Mouse (Mus musculus): Measurements from ENCODE around the gene Shld2. TPM values are rescaled to one million over a fixed set of nuclear protein-coding genes. Genes with fewer than 3 reads are reported as not detected.

The Shld2 gene
- total RNA-seq, 2 experiments from 2014 or later = 10.7 to 11.8 TPM

GRCm38 (mm10) chr14:34223362-34223898 lies 86.9 kb downstream of the Shld2 start:
- no peak for DNase-seq
- intact Hi-C loops (cut with DNase I) = no loop called here
- Histone ChIP-seq H3K27ac (no peak overlapping the region), H3K4me3 (no peak overlapping the region)
- no peak for TF ChIP-seq CTCF (IDR thresholded peaks at IDR 0.05)

- intact Hi-C loops (cut with DNase I) = no loop called here
- Histone ChIP-seq H3K4me3 (no peak overlapping the region), H3K27ac (no peak overlapping the region)
- TF ChIP-seq CTCF (IDR thresholded peaks at IDR 0.05) = no peak
- peak; percentile 27 for DNase-seq
These were observed 88.7 kb downstream of the Shld2 start for GRCm38 (mm10) chr14:34221416-34222077.

- no peak for DNase-seq
- TF ChIP-seq CTCF (IDR thresholded peaks at IDR 0.05) = no peak
- Histone ChIP-seq H3K4me3 (peak overlapping the region; percentile 58), H3K27ac (peak overlapping the region; percentile 16; the same call in 1 of the 2 replicates)
- intact Hi-C loops (cut with DNase I) = no loop called here
These were observed 89.9 kb downstream of the Shld2 start for GRCm38 (mm10) chr14:34220426-34220825.

GRCm38 (mm10) chr14:34219786-34220198 lies 90.5 kb downstream of the Shld2 start:
- intact Hi-C loops (cut with DNase I) = no loop called here
- no peak for DNase-seq
- no peak for TF ChIP-seq CTCF (IDR thresholded peaks at IDR 0.05)
- Histone ChIP-seq H3K27ac (peak overlapping the region; percentile 16; the same call in 1 of the 2 replicates), H3K4me3 (peak overlapping the region; percentile 58)

- intact Hi-C loops (cut with DNase I) = no loop called here
- peak within 1 kb of the TSS; percentile 58 for H3K4me3 ChIP-seq
- TF ChIP-seq CTCF (IDR thresholded peaks at IDR 0.05) = no peak
These were observed 91.0 kb downstream of the Shld2 start, which contains the start of gene Syt15 for GRCm38 (mm10) chr14:34219295-34219694. Gene Syt15, plus strand, starts transcription at chr14:34219595.

GRCm38 (mm10) chr14:34215451-34216127 lies 94.7 kb downstream of the Shld2 start:
- Histone ChIP-seq H3K4me3 (no peak overlapping the region), H3K27ac (no peak overlapping the region)
- no peak for DNase-seq
- no peak for TF ChIP-seq CTCF (IDR thresholded peaks at IDR 0.05)
- intact Hi-C loops (cut with DNase I) = no loop called here

More at GRCm38 (mm10) chr14:34219295-34219694, 91.0 kb downstream of the Shld2 start, which contains the start of gene Syt15:
- DNase-seq = no peak
- H3K27ac ChIP-seq = peak within 1 kb of the TSS; percentile 16; the same call in 1 of the 2 replicates

- DNase-seq = no peak
- TF ChIP-seq CTCF (IDR thresholded peaks at IDR 0.05) = no peak
- no peak overlapping the region for H3K4me3 ChIP-seq
- intact Hi-C loops (cut with DNase I) = loop anchor here (10.0 kb wide), 1 partner anchor 125 kb away; the partner anchor contains the start of gene Anxa8
- H3K27ac ChIP-seq = no peak overlapping the region
These were observed 100.4 kb downstream of the Shld2 start for GRCm38 (mm10) chr14:34209942-34210341.

GRCm38 (mm10) chr14:34209080-34209479 lies 101.2 kb downstream of the Shld2 start:
- intact Hi-C loops (cut with DNase I) = loop anchor here (10.0 kb wide), 1 partner anchor 124 kb away; the partner anchor contains the start of gene Anxa8
- DNase-seq = no peak
- TF ChIP-seq CTCF (IDR thresholded peaks at IDR 0.05) = no peak
- Histone ChIP-seq H3K27ac (no peak overlapping the region), H3K4me3 (no peak overlapping the region)

- DNase-seq = no peak
- H3K4me3 ChIP-seq = no peak overlapping the region
- H3K27ac ChIP-seq = no peak overlapping the region
- TF ChIP-seq CTCF (IDR thresholded peaks at IDR 0.05) = peak; percentile 69
- intact Hi-C loops (cut with DNase I) = loop anchor here (10.0 kb wide), 1 partner anchor 124 kb away; the partner anchor contains the start of gene Anxa8
These were observed 101.6 kb downstream of the Shld2 start for GRCm38 (mm10) chr14:34208651-34209050.

GRCm38 (mm10) chr14:34207996-34208395 lies 102.3 kb downstream of the Shld2 start:
- intact Hi-C loops (cut with DNase I) = loop anchor here (10.0 kb wide), 1 partner anchor 123 kb away; the partner anchor contains the start of gene Anxa8
- no peak for DNase-seq
- TF ChIP-seq CTCF (IDR thresholded peaks at IDR 0.05) = no peak
- H3K4me3 ChIP-seq = no peak overlapping the region
- no peak overlapping the region for H3K27ac ChIP-seq

GRCm38 (mm10) chr14:34201231-34202035 lies 108.9 kb downstream of the Shld2 start, which contains the start of gene Gprin2:
Gene Gprin2, minus strand, starts transcription at chr14:34201653.
- intact Hi-C loops (cut with DNase I) = loop anchor here (10.0 kb wide), 1 partner anchor 117 kb away; the partner anchor contains the start of gene Anxa8
- DNase-seq = peak; percentile 40
- H3K27ac ChIP-seq = peak within 1 kb of the TSS; percentile 38
- H3K4me3 ChIP-seq = peak within 1 kb of the TSS; percentile 84
- no peak for TF ChIP-seq CTCF (IDR thresholded peaks at IDR 0.05)

All from gastrocnemius, adult 2 months (tissue).